Mouse (Mus musculus) lung, postnatal 14 days (tissue): ENCODE results near the gene Kif16b.

Experiments used
- DNase-seq: peaks from one replicate; pipeline ENCODE4 v3.0.0; 2021

Kif16b gene

GRCm38 (mm10) chr2:142635606-142636304, 265.6 kb downstream of the Kif16b start:
- DNase-seq = no peak

- DNase-seq = no peak
These were observed 267.3 kb downstream of the Kif16b start for GRCm38 (mm10) chr2:142633996-142634559.

GRCm38 (mm10) chr2:142629523-142630312, 271.6 kb downstream of the Kif16b start:
- no peak for DNase-seq

GRCm38 (mm10) chr2:142625756-142626155, 275.6 kb downstream of the Kif16b start:
- DNase-seq = no peak

- no peak for DNase-seq
These were observed 276.2 kb downstream of the Kif16b start for GRCm38 (mm10) chr2:142625101-142625500.

- DNase-seq = no peak
These were observed 277.1 kb downstream of the Kif16b start for GRCm38 (mm10) chr2:142624254-142624653.

- no peak for DNase-seq
These were observed 280.2 kb downstream of the Kif16b start for GRCm38 (mm10) chr2:142621152-142621551.

- no peak for DNase-seq
These were observed 281.4 kb downstream of the Kif16b start for GRCm38 (mm10) chr2:142619926-142620325.

- DNase-seq = no peak
These were observed 286.8 kb downstream of the Kif16b start for GRCm38 (mm10) chr2:142614535-142614934.

- no peak for DNase-seq
These were observed 288.9 kb downstream of the Kif16b start for GRCm38 (mm10) chr2:142612359-142612953.

GRCm38 (mm10) chr2:142611113-142611512, 290.2 kb downstream of the Kif16b start:
- DNase-seq = peak; percentile 11

- no peak for DNase-seq
These were observed 291.1 kb downstream of the Kif16b start for GRCm38 (mm10) chr2:142610206-142610605.

- DNase-seq = no peak
These were observed 292.6 kb downstream of the Kif16b start for GRCm38 (mm10) chr2:142608778-142609177.

GRCm38 (mm10) chr2:142604762-142605161, 296.6 kb downstream of the Kif16b start:
- no peak for DNase-seq

- DNase-seq = no peak
These were observed 298.1 kb downstream of the Kif16b start for GRCm38 (mm10) chr2:142603210-142603609.

GRCm38 (mm10) chr2:142599235-142599634, 302.1 kb downstream of the Kif16b start:
- no peak for DNase-seq

- no peak for DNase-seq
These were observed 304.9 kb downstream of the Kif16b start for GRCm38 (mm10) chr2:142596176-142597170.

- no peak for DNase-seq
These were observed 310.4 kb downstream of the Kif16b start for GRCm38 (mm10) chr2:142590938-142591337.

- DNase-seq = no peak
These were observed 311.0 kb downstream of the Kif16b start for GRCm38 (mm10) chr2:142590284-142590724.

- no peak for DNase-seq
These were observed 311.7 kb downstream of the Kif16b start for GRCm38 (mm10) chr2:142589403-142590283.

- DNase-seq = no peak
These were observed 315.5 kb downstream of the Kif16b start for GRCm38 (mm10) chr2:142585845-142586244.
